Mouse (Mus musculus) spleen, adult 2 months (tissue): ENCODE results near the gene Xpa.

Source experiments
- CTCF ChIP-seq: fragments of 200-500 bp; IDR thresholded peaks from 2 replicates; pipeline ENCODE4 v1.5.1; 2011; ENCODE audit warnings: mild to moderate bottlenecking, inconsistent platforms; ENCODE audit not compliant: insufficient read depth, insufficient read length, insufficient replicate concordance; ENCODE audit errors: extremely low read depth
- POLR2A ChIP-seq: fragments of 200-500 bp; IDR thresholded peaks from 2 replicates; pipeline ENCODE4 v1.6.1; 2011; ENCODE audit warnings: low read depth, low read length, inconsistent platforms

DNA sequence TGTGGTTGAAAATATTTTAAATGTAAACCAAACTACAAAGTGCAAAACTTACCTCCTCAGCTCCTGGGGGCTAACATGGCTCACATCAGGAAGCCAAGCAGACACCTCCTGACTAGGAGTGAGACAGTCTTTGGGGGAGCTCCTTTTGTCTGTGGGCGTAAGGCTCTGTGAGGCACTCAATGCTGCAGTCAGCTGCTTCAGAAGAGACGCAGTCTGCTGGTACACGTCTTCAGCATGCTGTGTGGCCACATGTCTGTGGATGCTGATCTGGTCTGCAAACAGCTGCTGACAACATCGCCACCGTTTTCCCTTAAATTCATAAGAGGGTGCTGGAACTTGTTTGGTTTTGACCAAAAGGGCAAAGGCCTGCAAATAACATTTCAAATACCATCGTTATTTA lies 64.3 kb downstream of the Xpa start:
- TF ChIP-seq CTCF: no peak
- no peak for TF ChIP-seq POLR2A
